Mouse (Mus musculus): ENCODE measurements around the gene Bet1l. TPM values are rescaled to one million over a fixed set of nuclear protein-coding genes. Genes with fewer than 3 reads are reported as not detected.
A peak's percentile ranks its signal among the peaks of the same experiment; 100 is the strongest.

The Bet1l gene
- total RNA-seq, 2 experiments from 2014 or later, result 25.1 to 28.3 TPM

- no peak for DNase-seq (ENCODE audit: low spot score in 2 of 2)
- peak overlapping the region; percentile 82; the same call in 1 of the 2 replicates for H3K27ac ChIP-seq
- peak; percentile 50 for TF ChIP-seq CTCF (conservative IDR thresholded peaks at IDR 0.05)
- H3K4me3 ChIP-seq, result no peak overlapping the region
These were observed 46.9 kb downstream of the Bet1l start for GRCm38 (mm10) chr7:140810496-140810895.

GRCm38 (mm10) chr7:140805704-140806103, 51.7 kb downstream of the Bet1l start:
- peak overlapping the region; percentile 59 for H3K27ac ChIP-seq
- DNase-seq (ENCODE audit: low spot score in 2 of 2), result peak; percentile 53 to 71
- H3K4me3 ChIP-seq, result no peak overlapping the region
- TF ChIP-seq CTCF (conservative IDR thresholded peaks at IDR 0.05), result peak; percentile 86

Other genes starting within 250 kb of the Bet1l start
- under 1 TPM in 1 of 2 experiments, not detected in 1; 0.29 TPM for gene Olfr61, start 228.6 kb downstream of the Bet1l start, total RNA-seq (2021)
- gene Olfr53, start 211.1 kb downstream of the Bet1l start, total RNA-seq (2021), result under 1 TPM in 1 of 2 experiments, not detected in 1; 0.34 TPM
- gene Olfr539, start 197.6 kb downstream of the Bet1l start, total RNA-seq (2021), result under 1 TPM; 0.20 to 0.23 TPM
- under 1 TPM; 0.12 to 0.13 TPM for gene Olfr45, start 175.6 kb downstream of the Bet1l start, total RNA-seq (2021)
- gene Olfr541, start 160.3 kb downstream of the Bet1l start, total RNA-seq (2021), result not detected
- gene Cyp2e1, start 93.8 kb downstream of the Bet1l start, total RNA-seq (2021), result not detected
- gene Syce1, start 69.7 kb downstream of the Bet1l start, total RNA-seq (2021), result not detected
- gene Zfp941, start 35.4 kb downstream of the Bet1l start, total RNA-seq (2021), result 10 to 100 TPM; 10.7 to 18.0 TPM
- 1 to 10 TPM; 1.1 to 1.4 TPM for gene Urah, start 22.6 kb downstream of the Bet1l start, total RNA-seq (2021)
- gene Scgb1c1, start 12.0 kb downstream of the Bet1l start, total RNA-seq (2021), result not detected
- not detected for gene Odf3, start 9.8 kb downstream of the Bet1l start, total RNA-seq (2021)
- 1 to 10 TPM in 1 of 2 experiments, not detected in 1; 1.8 TPM for gene Gm45785, start 1.2 kb downstream of the Bet1l start, total RNA-seq (2021)
- 10 to 100 TPM; 78.2 to 82.8 TPM for gene Ric8a, start 620 bp downstream of the Bet1l start, total RNA-seq (2021)
- 100 to 1,000 TPM; 111 to 113 TPM for gene Psmd13, start 24.4 kb upstream of the Bet1l start, total RNA-seq (2021)
- gene Sirt3, start 24.7 kb upstream of the Bet1l start, total RNA-seq (2021), result 10 to 100 TPM; 69.2 to 73.2 TPM
- 1 to 10 TPM in 1 of 2 experiments, not detected in 1; 1.3 TPM for gene Cox8b, start 42.9 kb upstream of the Bet1l start, total RNA-seq (2021)
- gene Nlrp6, start 63.3 kb upstream of the Bet1l start, total RNA-seq (2021), result under 1 TPM; 0.27 to 0.51 TPM
- gene Pgghg, start 83.8 kb upstream of the Bet1l start, total RNA-seq (2021), result 1 to 10 TPM; 4.0 to 7.1 TPM
- gene Ifitm5, start 92.7 kb upstream of the Bet1l start, total RNA-seq (2021), result not detected
- gene Gm45717, start 98.4 kb upstream of the Bet1l start, total RNA-seq (2021), result not detected
- gene Ifitm2, start 98.4 kb upstream of the Bet1l start, total RNA-seq (2021), result 10 to 100 TPM; 13.0 to 16.3 TPM
- 1 to 10 TPM; 1.9 to 2.9 TPM for gene Ifitm1, start 109.6 kb upstream of the Bet1l start, total RNA-seq (2021)
- 10 to 100 TPM in 1 of 2 experiments, 1 to 10 TPM in 1; 9.6 to 13.9 TPM for gene Ifitm3, start 153.2 kb upstream of the Bet1l start, total RNA-seq (2021)
- gene Ifitm6, start 160.3 kb upstream of the Bet1l start, total RNA-seq (2021), result not detected
- not detected for gene Gm17387, start 171.6 kb upstream of the Bet1l start, total RNA-seq (2021)
- gene B4galnt4, start 203.5 kb upstream of the Bet1l start, total RNA-seq (2021), result 100 to 1,000 TPM in 1 of 2 experiments, 10 to 100 TPM in 1; 93.4 to 101 TPM
- not detected for gene Pkp3, start 220.6 kb upstream of the Bet1l start, total RNA-seq (2021)
- gene Sigirr, start 243.0 kb upstream of the Bet1l start, total RNA-seq (2021), result 1 to 10 TPM; 2.1 to 2.5 TPM